Comparison of ENCODE assay signal across 25 mouse cellular contexts in genomic region chr4:139608975-139609374, GRCm38 (mm10). TPM values are rescaled to one million over a fixed set of nuclear protein-coding genes. Genes with fewer than 3 reads are reported as not detected.
"Had no signal": no experiment of that assay in that cellular context is flagged by ENCODE, and none has a peak within 500 bp of the region (broad histone marks: within the 10 kb centered on the region; RNA-seq: fewer than 3 reads in every experiment).

No protein-coding gene starts in this region.

- H3K4me3 ChIP-seq: liver, embryonic 15.5 days; lung, embryonic 15.5 days; midbrain, embryonic 10.5 days; midbrain, embryonic 12.5 days; myocyte; neural tube, embryonic 13.5 days; neural tube, embryonic 15.5 days; stomach, embryonic 15.5 days had no signal

- H3K27ac ChIP-seq: liver, embryonic 15.5 days; lung, embryonic 15.5 days; midbrain, embryonic 10.5 days; midbrain, embryonic 12.5 days; neural tube, embryonic 13.5 days; neural tube, embryonic 15.5 days; stomach, embryonic 15.5 days; stomach, postnatal 0 days had no signal

- H3K9ac ChIP-seq: liver, embryonic 15.5 days; liver, postnatal 0 days; lung, embryonic 15.5 days; midbrain, embryonic 12.5 days; neural tube, embryonic 13.5 days; neural tube, embryonic 15.5 days; stomach, embryonic 15.5 days had no signal

- H3K9me3 ChIP-seq: liver, embryonic 15.5 days; lung, embryonic 15.5 days; neural tube, embryonic 15.5 days; stomach, embryonic 15.5 days had no signal

- DNase-seq: liver, postnatal 0 days; lung, adult 2 months; lung, postnatal 14 days; lung, postnatal 36 days; midbrain, embryonic 14.5 days; retina, postnatal 1 day; right cerebral cortex, postnatal 14 days; thymus, postnatal 14 days; thymus, postnatal 36 days had no signal

- H3K4me2 ChIP-seq: liver, embryonic 15.5 days; lung, embryonic 15.5 days; midbrain, embryonic 12.5 days; neural tube, embryonic 13.5 days; neural tube, embryonic 15.5 days; stomach, embryonic 15.5 days had no signal

- ATAC-seq: liver, postnatal 0 days; lung, postnatal 0 days; midbrain, embryonic 16.5 days had no signal

- H3K27me3 ChIP-seq: liver, embryonic 15.5 days; lung, embryonic 15.5 days; midbrain, embryonic 12.5 days; neural tube, embryonic 13.5 days; neural tube, embryonic 15.5 days; stomach, embryonic 15.5 days had no signal

RNA-seq across cellular contexts. Expression of gene Gm21969, which starts 6.0 kb away (rescaled TPM):
- total RNA-seq: megakaryocyte-erythroid progenitor cell, adult 5-6 weeks had no signal
- polyA plus RNA-seq: liver, embryonic 15.5 days; lung, adult 2 months; lung, embryonic 15.5 days; lung, postnatal 0 days; midbrain, embryonic 10.5 days; midbrain, embryonic 12.5 days; midbrain, embryonic 14.5 days; midbrain, embryonic 16.5 days; neural tube, embryonic 11.5 days; neural tube, embryonic 13.5 days; neural tube, embryonic 15.5 days; stomach, embryonic 15.5 days; stomach, postnatal 0 days; testis, adult 2 months; thymus, postnatal 0 days had no signal

RNA-seq across cellular contexts. Expression of gene Tas1r2, which starts 44.4 kb away (rescaled TPM):
- total RNA-seq: megakaryocyte-erythroid progenitor cell, adult 5-6 weeks had no signal
- polyA plus RNA-seq: liver, embryonic 15.5 days; liver, postnatal 0 days; lung, embryonic 15.5 days; lung, postnatal 0 days; midbrain, embryonic 10.5 days; midbrain, embryonic 12.5 days; midbrain, embryonic 14.5 days; midbrain, embryonic 16.5 days; neural tube, embryonic 11.5 days; neural tube, embryonic 13.5 days; neural tube, embryonic 15.5 days; spleen, adult 2 months; stomach, embryonic 15.5 days; stomach, postnatal 0 days; testis, adult 2 months; thymus, postnatal 0 days had no signal
